Mouse (Mus musculus) midbrain, embryonic 15.5 days (tissue): ENCODE data around the gene Tanc1. TPM values are rescaled to one million over a fixed set of nuclear protein-coding genes. Genes with fewer than 3 reads are reported as not detected.
A peak's percentile ranks its signal among the peaks of the same experiment; 100 is the strongest.

Experiments used
- ATAC-seq: fragments of 200-750 bp; cut with Nextera tagmentation; replicated peaks from 2 replicates; pipeline ENCODE4 v1.8.0; 2017; ENCODE audit warnings: moderate TSS enrichment
- H3K27ac ChIP-seq: fragments of 300-500 bp; sonication (generic); 2 replicates; pipeline ENCODE4 v1.5.1; 2015; ENCODE audit warnings: mild to moderate bottlenecking, inconsistent platforms
- H3K27me3 ChIP-seq: fragments of 300-500 bp; sonication (generic); replicated peaks from 2 replicates; pipeline ENCODE4 v1.6.1; 2015; ENCODE audit warnings: inconsistent platforms
- H3K36me3 ChIP-seq: fragments of 300-500 bp; sonication (generic); replicated peaks from 2 replicates; pipeline ENCODE4 v1.6.1; 2015; ENCODE audit warnings: inconsistent platforms
- H3K4me1 ChIP-seq: fragments of 300-500 bp; sonication (generic); 2 replicates; pipeline ENCODE4 v1.6.1; 2015; ENCODE audit warnings: inconsistent platforms
- H3K4me2 ChIP-seq: fragments of 300-500 bp; sonication (generic); 2 replicates; pipeline ENCODE4 v1.6.1; 2015; ENCODE audit warnings: inconsistent platforms, mild to moderate bottlenecking, moderate library complexity
- H3K4me3 ChIP-seq: fragments of 300-500 bp; sonication (generic); 2 replicates; pipeline ENCODE4 v1.5.1; 2015; ENCODE audit warnings: mild to moderate bottlenecking, inconsistent platforms
- H3K9ac ChIP-seq: fragments of 300-500 bp; sonication (generic); 2 replicates; pipeline ENCODE4 v1.6.1; 2015; ENCODE audit warnings: mild to moderate bottlenecking, inconsistent platforms
- H3K9me3 ChIP-seq: fragments of 300-500 bp; sonication (generic); 2 replicates; pipeline ENCODE4 v1.6.1; 2016; ENCODE audit warnings: inconsistent platforms
- WGBS: fragments of 180-500 bp; shearing (Covaris S2); methylation state at CpG from one replicate; pipeline ENCODE4 v1.1.7; 2015; ENCODE audit warnings: mixed read lengths; 5-methylcytosine and 5-hydroxymethylcytosine counted together
- polyA plus RNA-seq: library from polyadenylated mRNA; unstranded; fragments of >200 nt; fragmentation: Nextera tagmentation; extraction: Ambion mirVana; gene quantifications from 2 replicates; pipeline ENCODE4 v1.2.1, GENCODE M21; 2015

Tanc1 gene
- polyA plus RNA-seq, 1 experiment from 2014 or later: 6.8 TPM

DNA sequence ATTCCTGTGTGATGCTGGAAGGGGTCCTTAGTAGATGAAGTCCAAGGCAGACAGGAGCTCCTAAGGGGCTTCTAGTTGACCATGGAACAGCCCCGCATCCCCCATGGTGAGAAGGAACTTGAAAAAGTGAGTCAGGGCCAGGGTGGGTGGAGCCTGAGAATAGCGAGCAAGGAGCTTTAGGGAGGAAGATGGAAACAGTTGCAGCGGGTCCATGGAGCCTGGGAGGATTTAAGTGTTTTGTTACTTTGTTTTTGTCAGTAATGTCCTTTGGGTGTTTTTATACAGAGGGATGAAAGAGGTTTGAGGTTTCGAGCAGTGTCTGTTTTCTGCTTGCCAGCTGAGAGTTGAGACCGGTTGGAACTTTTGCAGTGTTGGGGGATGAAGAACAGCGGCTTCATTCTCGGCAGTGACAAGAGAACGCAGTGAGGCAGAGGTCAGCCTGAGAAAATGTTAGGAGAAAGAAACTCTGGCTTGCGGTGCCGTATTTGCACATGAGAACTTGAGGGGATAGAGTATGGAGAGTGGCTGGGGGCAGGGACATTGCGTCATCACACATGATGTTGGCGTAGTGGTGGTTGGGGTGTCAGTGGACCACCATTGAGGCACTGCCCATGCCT is 130.8 kb downstream of the Tanc1 start:
- Histone ChIP-seq H3K9ac (no peak overlapping the region), H3K36me3 (no peaks in the 10 kb centered on the region), H3K27ac (no peak overlapping the region), H3K4me3 (no peak overlapping the region), H3K4me1 (no peaks in the 10 kb centered on the region), H3K9me3 (no peaks in the 10 kb centered on the region), H3K27me3 (no peaks in the 10 kb centered on the region), H3K4me2 (no peak overlapping the region)
- WGBS: 77% methylated on average over 12 of the region's 12 CpGs
- no peak for ATAC-seq

DNA sequence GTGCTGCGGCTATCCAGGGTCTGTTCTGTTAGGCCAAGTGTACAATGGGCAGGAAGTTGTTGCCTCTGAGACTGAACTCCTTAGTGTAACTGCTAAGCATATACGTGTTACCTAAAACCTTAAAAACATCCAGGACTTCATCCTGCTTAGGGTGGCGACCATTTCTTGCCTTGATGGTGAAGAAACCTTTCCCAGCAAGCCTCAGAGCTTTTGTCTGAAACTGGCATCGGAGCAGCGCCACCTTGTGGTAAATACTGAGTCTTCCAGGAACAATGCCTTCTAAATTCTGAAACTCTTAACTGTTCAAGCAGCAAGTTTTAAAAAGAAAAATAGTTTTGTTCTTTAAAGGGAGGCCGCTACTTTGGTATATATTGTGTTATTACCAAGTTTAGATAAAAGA is 133.6 kb downstream of the Tanc1 start:
- 33% methylated on average over 6 of the region's 6 CpGs for whole genome bisulfite sequencing
- Histone ChIP-seq H3K4me1 (no peaks in the 10 kb centered on the region), H3K4me3 (no peak overlapping the region), H3K9me3 (no peaks in the 10 kb centered on the region), H3K27ac (no peak overlapping the region), H3K36me3 (no peaks in the 10 kb centered on the region), H3K27me3 (no peaks in the 10 kb centered on the region), H3K4me2 (no peak overlapping the region), H3K9ac (no peak overlapping the region)
- ATAC-seq: no peak

DNA sequence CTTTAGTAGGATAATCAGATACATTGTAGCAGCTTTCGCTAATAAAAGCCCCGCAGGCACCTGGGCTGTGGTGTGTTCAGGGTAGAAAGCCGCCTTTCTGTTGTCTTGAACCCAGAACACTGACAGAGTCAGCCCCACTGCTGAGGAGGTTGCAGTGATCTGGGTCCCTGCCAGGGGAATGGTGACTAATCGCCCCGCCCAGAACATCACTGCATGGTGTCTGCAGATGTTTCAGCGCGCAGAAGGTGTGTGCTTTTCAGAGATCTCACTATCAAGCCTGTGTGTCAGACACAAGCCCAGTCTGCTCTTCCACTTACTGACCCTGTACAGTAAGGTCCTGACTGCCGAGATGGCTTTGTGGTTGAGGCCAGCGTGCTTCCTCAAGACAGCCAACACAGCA is 134.2 kb downstream of the Tanc1 start:
- no peak overlapping the region for H3K9ac ChIP-seq
- no peaks in the 10 kb centered on the region for H3K27me3 ChIP-seq
- no peak for ATAC-seq
- 91% methylated on average over 9 of the region's 9 CpGs for WGBS
- H3K4me2 ChIP-seq: no peak overlapping the region
- H3K4me3 ChIP-seq: no peak overlapping the region
- no peaks in the 10 kb centered on the region for H3K36me3 ChIP-seq
- no peak overlapping the region for H3K27ac ChIP-seq
- H3K9me3 ChIP-seq: no peaks in the 10 kb centered on the region
- no peaks in the 10 kb centered on the region for H3K4me1 ChIP-seq

DNA sequence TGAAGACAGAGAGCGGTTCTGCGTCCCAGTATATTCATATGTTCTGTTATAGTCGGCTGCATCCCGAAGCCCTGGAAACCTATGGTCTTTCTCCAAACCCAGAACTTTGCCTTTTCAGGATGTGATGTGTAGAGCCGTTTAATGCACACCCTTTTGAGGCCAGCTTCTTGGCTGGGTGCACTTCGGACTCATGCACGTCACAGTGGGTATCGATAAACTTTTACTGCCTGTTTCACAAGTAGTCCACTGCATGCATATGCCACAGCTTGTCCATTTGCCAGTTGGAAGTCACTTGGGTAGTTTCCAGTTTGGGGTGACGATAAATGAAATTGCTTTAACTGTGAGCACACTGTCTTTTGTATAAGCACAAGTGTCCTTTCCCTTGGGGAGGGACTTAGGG is 135.9 kb downstream of the Tanc1 start:
- Histone ChIP-seq H3K4me3 (no peak overlapping the region), H3K4me2 (no peak overlapping the region), H3K4me1 (no peaks in the 10 kb centered on the region), H3K9ac (no peak overlapping the region), H3K27me3 (no peaks in the 10 kb centered on the region), H3K27ac (no peak overlapping the region), H3K9me3 (no peaks in the 10 kb centered on the region), H3K36me3 (no peaks in the 10 kb centered on the region)
- 89% methylated on average over 9 of the region's 9 CpGs for WGBS
- ATAC-seq: no peak

DNA sequence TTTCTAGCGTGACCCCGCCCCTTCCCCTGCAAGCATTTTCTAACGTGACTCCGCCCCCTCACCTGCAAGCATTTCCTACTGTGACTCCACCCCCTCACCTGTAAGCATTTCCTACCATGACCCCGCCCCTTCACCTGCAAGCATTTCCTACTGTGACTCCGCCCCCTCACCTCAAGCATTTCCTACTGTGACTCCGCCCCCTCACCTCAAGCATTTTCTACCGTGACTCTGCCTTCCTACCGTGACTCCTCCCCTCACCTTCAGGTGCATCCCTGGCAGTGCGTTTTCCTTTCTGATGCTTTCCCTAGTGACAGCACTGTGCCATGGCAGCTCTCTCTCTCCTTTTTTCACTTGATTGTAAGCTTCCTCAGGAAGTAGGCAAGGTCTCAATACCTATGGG is 137.5 kb downstream of the Tanc1 start:
- no peaks in the 10 kb centered on the region for H3K36me3 ChIP-seq
- 44% methylated on average over 10 of the region's 10 CpGs for WGBS
- no peak for ATAC-seq
- H3K9ac ChIP-seq: no peak overlapping the region
- H3K9me3 ChIP-seq: no peaks in the 10 kb centered on the region
- H3K4me1 ChIP-seq: no peaks in the 10 kb centered on the region
- no peaks in the 10 kb centered on the region for H3K27me3 ChIP-seq
- no peak overlapping the region for H3K4me3 ChIP-seq
- no peak overlapping the region for H3K4me2 ChIP-seq
- no peak overlapping the region for H3K27ac ChIP-seq

DNA sequence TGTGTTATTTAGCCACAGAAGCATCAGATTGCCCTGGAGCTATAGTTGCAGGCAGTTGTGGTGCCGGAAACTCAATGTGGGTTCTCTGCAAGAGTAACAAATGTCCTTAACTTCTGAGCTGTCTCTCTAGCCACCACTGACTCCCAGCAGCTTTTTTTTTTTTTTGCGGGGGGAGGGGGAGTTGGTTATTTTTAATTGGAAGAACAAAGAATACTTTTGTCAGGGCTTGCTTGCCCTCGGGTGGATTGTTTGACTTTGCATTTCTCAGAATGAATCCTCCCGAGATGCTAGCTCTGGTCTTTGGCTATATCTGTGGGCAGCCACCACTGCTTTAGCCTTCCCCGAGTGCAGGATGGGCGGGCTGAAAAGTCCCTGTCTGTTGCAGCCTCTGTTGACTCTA is 139.3 kb downstream of the Tanc1 start:
- Histone ChIP-seq H3K9me3 (no peaks in the 10 kb centered on the region), H3K27me3 (no peaks in the 10 kb centered on the region), H3K4me1 (peaks cover 3% of the 10 kb centered on the region; the same call in 1 of the 2 replicates), H3K27ac (no peak overlapping the region), H3K36me3 (no peaks in the 10 kb centered on the region), H3K9ac (no peak overlapping the region), H3K4me3 (no peak overlapping the region), H3K4me2 (no peak overlapping the region)
- 75% methylated on average over 6 of the region's 6 CpGs for WGBS
- ATAC-seq: no peak

DNA sequence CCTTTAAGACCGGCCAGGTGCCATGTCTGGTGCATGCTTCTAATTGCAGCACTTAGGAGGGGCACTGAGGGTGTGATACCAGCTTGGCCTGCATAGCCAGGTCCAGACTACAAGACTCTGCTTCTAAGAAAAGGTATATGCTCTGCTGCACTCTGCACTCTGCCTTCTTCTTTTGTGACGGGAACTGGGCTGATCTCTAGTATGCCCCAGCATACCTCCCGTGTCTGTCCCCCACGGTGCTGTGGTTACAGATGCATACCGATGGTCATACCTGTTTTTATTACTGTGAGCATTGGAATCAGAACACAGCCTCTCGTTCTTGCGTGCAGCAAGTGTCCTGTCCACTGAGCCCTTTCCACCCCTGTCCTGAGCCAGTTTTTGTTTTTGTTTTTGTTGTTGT is 140.3 kb downstream of the Tanc1 start:
- ATAC-seq: no peak

DNA sequence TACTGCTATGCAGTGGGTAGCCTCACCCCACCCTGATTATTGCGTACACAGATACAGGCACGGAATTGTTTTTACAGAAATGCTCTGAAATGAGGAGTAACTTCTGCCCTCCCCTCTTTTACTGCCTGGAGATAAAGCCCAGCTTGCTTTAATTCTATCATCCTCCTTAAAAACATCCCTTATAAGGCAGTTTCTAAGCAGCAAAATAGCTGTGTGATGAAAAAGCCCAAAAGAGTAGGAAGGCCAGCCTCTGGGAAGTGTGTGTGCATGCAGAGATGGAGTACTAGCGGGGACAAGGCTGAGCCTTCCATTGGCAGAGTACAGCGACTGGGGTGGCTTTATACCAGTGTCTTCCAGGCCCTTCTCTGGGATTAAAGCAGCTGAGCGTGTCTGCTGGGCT is 140.9 kb downstream of the Tanc1 start:
- no peaks in the 10 kb centered on the region for H3K27me3 ChIP-seq

More for the DNA sequence above, 140.3 kb downstream of the Tanc1 start:
- Histone ChIP-seq H3K36me3 (no peaks in the 10 kb centered on the region), H3K9me3 (no peaks in the 10 kb centered on the region), H3K27me3 (no peaks in the 10 kb centered on the region), H3K27ac (no peak overlapping the region), H3K9ac (no peak overlapping the region), H3K4me2 (no peak overlapping the region), H3K4me1 (peaks cover 7% of the 10 kb centered on the region; the same call in 1 of the 2 replicates), H3K4me3 (no peak overlapping the region)
- WGBS: 88% methylated on average over 7 of the region's 7 CpGs

DNA sequence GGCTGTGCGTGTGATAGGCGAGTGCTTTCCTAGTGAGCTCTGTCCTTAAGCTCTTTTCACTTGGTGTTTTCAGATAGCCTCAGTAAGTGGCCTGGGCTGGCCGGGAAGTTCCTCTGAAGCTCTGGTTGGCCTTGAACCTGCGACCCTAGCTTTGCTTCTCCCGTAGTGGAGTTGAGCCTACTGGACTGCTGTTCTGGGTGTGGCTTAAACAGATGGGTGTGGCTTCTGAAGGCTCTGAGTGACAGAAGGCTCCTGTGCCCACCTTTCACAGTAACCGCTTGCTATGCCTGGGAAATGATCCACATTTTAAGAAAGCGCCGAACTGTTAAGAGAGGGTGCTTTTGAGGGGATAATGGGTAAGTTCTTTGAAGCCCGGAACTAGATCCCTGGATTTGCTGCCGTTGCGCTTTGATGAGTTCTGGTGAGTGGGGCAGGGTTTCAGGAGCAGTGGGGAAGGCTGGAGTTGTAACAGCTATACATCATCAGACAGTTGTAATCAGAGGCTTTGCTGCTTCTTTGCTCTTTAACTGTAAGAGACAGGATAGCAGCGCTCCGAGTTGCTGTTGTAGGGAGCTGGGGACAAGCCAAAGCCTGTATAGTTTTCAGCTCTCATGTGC is 144.4 kb downstream of the Tanc1 start:
- H3K4me3 ChIP-seq: no peak overlapping the region
- H3K27ac ChIP-seq: no peak overlapping the region
- H3K27me3 ChIP-seq: no peaks in the 10 kb centered on the region
- no peak overlapping the region for H3K9ac ChIP-seq
- peaks cover 7% of the 10 kb centered on the region; the same call in 1 of the 2 replicates for H3K4me1 ChIP-seq
- no peaks in the 10 kb centered on the region for H3K36me3 ChIP-seq
- no peaks in the 10 kb centered on the region for H3K9me3 ChIP-seq
- WGBS: 68% methylated on average over 13 of the region's 13 CpGs
- H3K4me2 ChIP-seq: no peak overlapping the region
- ATAC-seq: no peak

More for the DNA sequence above, 140.9 kb downstream of the Tanc1 start:
- H3K9me3 ChIP-seq: no peaks in the 10 kb centered on the region
- peaks cover 7% of the 10 kb centered on the region; the same call in 1 of the 2 replicates for H3K4me1 ChIP-seq
- no peaks in the 10 kb centered on the region for H3K36me3 ChIP-seq
- ATAC-seq: no peak
- H3K4me3 ChIP-seq: no peak overlapping the region
- no peak overlapping the region for H3K27ac ChIP-seq
- no peak overlapping the region for H3K9ac ChIP-seq
- no peak overlapping the region for H3K4me2 ChIP-seq
- WGBS: 79% methylated on average over 5 of the region's 5 CpGs

DNA sequence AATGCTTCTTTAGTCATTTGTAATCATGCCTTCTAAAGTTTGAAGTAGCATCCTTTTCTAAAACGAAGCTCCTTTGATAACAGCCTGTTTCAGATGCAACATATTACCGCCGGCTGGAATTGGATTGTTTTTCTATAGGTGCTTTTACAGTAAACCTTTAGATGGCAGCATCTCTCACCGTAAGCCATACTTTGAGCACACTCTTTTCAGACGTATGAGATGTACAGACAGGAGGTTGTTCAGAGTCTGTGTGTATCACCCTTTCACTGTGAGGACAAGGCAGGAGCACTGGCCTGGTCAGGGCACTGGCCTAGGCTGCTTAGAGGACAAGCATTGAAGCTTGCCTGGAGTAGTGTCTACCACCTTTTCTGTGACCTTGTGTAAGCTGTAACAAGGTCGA is 145.2 kb downstream of the Tanc1 start:
- Histone ChIP-seq H3K27ac (no peak overlapping the region), H3K27me3 (no peaks in the 10 kb centered on the region), H3K4me3 (no peak overlapping the region), H3K4me2 (no peak overlapping the region), H3K9me3 (no peaks in the 10 kb centered on the region), H3K4me1 (peaks cover 7% of the 10 kb centered on the region; the same call in 1 of the 2 replicates), H3K36me3 (no peaks in the 10 kb centered on the region), H3K9ac (no peak overlapping the region)
- ATAC-seq: peak; percentile 79
- 62% methylated on average over 6 of the region's 6 CpGs for WGBS

DNA sequence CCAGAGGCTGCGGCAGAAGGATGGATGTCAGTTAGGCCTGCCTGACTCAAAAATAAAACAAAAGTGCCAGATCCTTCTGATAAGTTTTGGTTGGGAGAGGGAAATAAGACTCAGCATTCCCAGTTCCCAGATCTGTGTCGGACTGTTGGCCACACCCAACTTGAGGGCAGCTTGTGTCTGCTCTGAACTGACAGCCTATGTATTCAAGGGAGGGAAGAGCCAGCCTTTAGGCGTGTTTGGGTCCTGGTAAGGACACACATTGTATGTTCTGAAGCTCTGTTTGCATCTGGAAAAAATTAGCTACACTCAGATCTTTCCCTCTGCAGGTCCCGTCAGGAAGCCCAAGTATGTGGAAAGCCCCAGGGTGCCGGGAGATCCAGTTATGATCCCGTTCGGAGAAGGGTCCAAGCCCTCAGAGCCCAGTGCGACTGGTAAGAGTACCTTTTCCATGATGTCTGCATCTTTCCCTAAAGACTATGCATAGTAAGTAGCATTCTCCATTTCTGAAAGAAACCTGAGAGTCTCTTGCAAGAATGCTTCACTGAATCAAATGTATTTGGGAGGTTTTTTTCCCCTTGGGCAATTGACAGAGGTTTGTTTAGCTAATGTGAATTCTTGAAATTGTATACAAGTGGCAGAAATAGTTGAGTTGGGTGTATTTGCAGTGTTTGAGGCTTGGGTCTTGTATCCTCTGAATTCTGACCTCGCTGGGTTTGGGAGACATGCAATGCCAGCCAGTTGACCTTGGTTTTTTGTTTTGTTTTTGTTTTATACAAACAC is 146.5 kb downstream of the Tanc1 start:
- WGBS: 82% methylated on average over 9 of the region's 9 CpGs
- H3K4me2 ChIP-seq: no peak overlapping the region

DNA sequence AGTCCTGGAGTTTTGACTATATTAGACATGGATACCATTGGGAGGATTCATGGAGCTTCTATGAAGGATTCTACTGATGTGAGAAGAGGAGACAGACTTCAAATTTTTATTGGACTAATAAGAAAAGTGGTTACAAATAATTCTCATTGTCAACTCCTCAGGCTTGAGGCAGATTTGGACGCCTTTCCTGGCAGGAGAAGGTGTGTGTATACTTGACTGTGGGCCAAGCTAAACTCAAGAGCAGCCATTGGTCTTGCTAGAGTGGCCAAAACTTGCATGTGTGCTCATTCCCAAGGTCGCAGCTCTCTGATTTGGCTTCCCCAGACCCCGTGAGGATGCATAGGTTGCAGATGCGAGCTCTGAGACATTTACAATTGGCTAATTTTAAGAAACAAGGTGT is 148.9 kb downstream of the Tanc1 start:
- Histone ChIP-seq H3K9me3 (no peaks in the 10 kb centered on the region), H3K9ac (no peak overlapping the region), H3K4me3 (no peak overlapping the region), H3K27ac (no peak overlapping the region), H3K27me3 (no peaks in the 10 kb centered on the region), H3K4me1 (0 out of 2 replicates have a peak, but pooled peaks cover 4% of the 10 kb centered on the region), H3K36me3 (no peaks in the 10 kb centered on the region), H3K4me2 (no peak overlapping the region)
- no peak for ATAC-seq
- 95% methylated on average over 4 of the region's 4 CpGs for WGBS

More for the DNA sequence above, 146.5 kb downstream of the Tanc1 start:
- H3K4me3 ChIP-seq: no peak overlapping the region
- no peak overlapping the region for H3K27ac ChIP-seq
- H3K36me3 ChIP-seq: no peaks in the 10 kb centered on the region
- no peak for ATAC-seq
- no peaks in the 10 kb centered on the region for H3K9me3 ChIP-seq
- no peaks in the 10 kb centered on the region for H3K27me3 ChIP-seq
- H3K9ac ChIP-seq: no peak overlapping the region
- H3K4me1 ChIP-seq: peaks cover 7% of the 10 kb centered on the region; the same call in 1 of the 2 replicates
